Mouse (Mus musculus) cerebellum, adult 2 months (tissue): ENCODE measurements around the gene Mgmt.

Experiments
- CTCF ChIP-seq: fragments of 200-500 bp; IDR thresholded peaks from 2 replicates; pipeline ENCODE4 v1.5.1; 2011; ENCODE audit warnings: low read depth, mild to moderate bottlenecking, control low read depth, low read length, moderate library complexity, borderline replicate concordance; ENCODE audit not compliant: insufficient read depth
- POLR2A ChIP-seq: fragments of 200-500 bp; IDR thresholded peaks from 2 replicates; pipeline ENCODE4 v1.6.1; 2011; ENCODE audit warnings: low read length, control low read depth, borderline replicate concordance; ENCODE audit not compliant: insufficient read depth

GRCm38 (mm10) chr7:136872059-136872458 lies 22.4 kb upstream of the Mgmt start:
- TF ChIP-seq CTCF (no peak), POLR2A (no peak)
